Mouse (Mus musculus): Measurements from ENCODE around the gene Gsdme. TPM values are rescaled to one million over a fixed set of nuclear protein-coding genes. Genes with fewer than 3 reads are reported as not detected.

Gsdme gene
- polyA plus RNA-seq, 2 experiments: 0.70 to 9.5 TPM

- 12% methylated on average over 10 of the region's 10 CpGs for WGBS (ENCODE audit: insufficient replicate concordance)
- peaks cover 0 to 7% of the 10 kb centered on the region in 2 experiments; a peak in 2 of 4 replicates for H3K4me1 ChIP-seq (replicated peaks; ENCODE audit: control insufficient read depth in 2 of 2, insufficient read depth in 2 of 2, low read length in 1 of 2)
- no peaks in the 10 kb centered on the region for H3K9me3 ChIP-seq (ENCODE audit: control insufficient read depth, low read length)
- H3K36me3 ChIP-seq (replicated peaks; ENCODE audit: control insufficient read depth, insufficient read depth, low read depth): no peaks in the 10 kb centered on the region
- DNase-seq (ENCODE audit: low read depth in 3 of 3, low spot score in 3 of 3) (peak in 1 of 3 experiments; percentile 45), ATAC-seq (ENCODE audit: insufficient read depth) (no peak)
- H3K9ac ChIP-seq (replicated peaks): no peak overlapping the region
- no peak overlapping the region for H3K27ac ChIP-seq
- TF ChIP-seq CTCF (IDR thresholded peaks at IDR 0.05; ENCODE audit: low read depth) (no peak), EP300 (IDR thresholded peaks at IDR 0.05; ENCODE audit: low read depth) (no peak)
- no peak overlapping the region for H3K4me3 ChIP-seq (ENCODE audit: insufficient read depth in 1 of 2, low read depth in 2 of 2, low read length in 2 of 2)
- H3K27me3 ChIP-seq (ENCODE audit: control insufficient read depth, insufficient read depth, low read length): no peaks in the 10 kb centered on the region
- no peak overlapping the region for H3K4me2 ChIP-seq (ENCODE audit: low read depth)
Observed at GRCm38 (mm10) chr6:50254723-50255184, 8.9 kb downstream of the Gsdme start.

- DNase-seq (ENCODE audit: low read depth in 3 of 3, low spot score in 3 of 3) (no peak), ATAC-seq (ENCODE audit: insufficient read depth) (no peak)
- no peaks in the 10 kb centered on the region for H3K27me3 ChIP-seq (ENCODE audit: control insufficient read depth, insufficient read depth, low read length)
- no peak overlapping the region for H3K4me3 ChIP-seq (ENCODE audit: insufficient read depth in 1 of 2, low read depth in 2 of 2, low read length in 2 of 2)
- H3K9ac ChIP-seq (replicated peaks): no peak overlapping the region
- H3K4me1 ChIP-seq (replicated peaks; ENCODE audit: control insufficient read depth in 2 of 2, insufficient read depth in 2 of 2, low read length in 1 of 2): peaks cover 0 to 7% of the 10 kb centered on the region in 2 experiments; a peak in 2 of 4 replicates
- no peaks in the 10 kb centered on the region for H3K36me3 ChIP-seq (replicated peaks; ENCODE audit: control insufficient read depth, insufficient read depth, low read depth)
- no peak for TF ChIP-seq EP300 (IDR thresholded peaks at IDR 0.05; ENCODE audit: low read depth)
- no peak for TF ChIP-seq CTCF (IDR thresholded peaks at IDR 0.05; ENCODE audit: low read depth)
- no peaks in the 10 kb centered on the region for H3K9me3 ChIP-seq (ENCODE audit: control insufficient read depth, low read length)
- no peak overlapping the region for H3K4me2 ChIP-seq (ENCODE audit: low read depth)
- no peak overlapping the region for H3K27ac ChIP-seq
- 20% methylated on average over 5 of the region's 5 CpGs for WGBS (ENCODE audit: insufficient replicate concordance)
Observed at GRCm38 (mm10) chr6:50252690-50253089, 11.0 kb downstream of the Gsdme start.

DNA sequence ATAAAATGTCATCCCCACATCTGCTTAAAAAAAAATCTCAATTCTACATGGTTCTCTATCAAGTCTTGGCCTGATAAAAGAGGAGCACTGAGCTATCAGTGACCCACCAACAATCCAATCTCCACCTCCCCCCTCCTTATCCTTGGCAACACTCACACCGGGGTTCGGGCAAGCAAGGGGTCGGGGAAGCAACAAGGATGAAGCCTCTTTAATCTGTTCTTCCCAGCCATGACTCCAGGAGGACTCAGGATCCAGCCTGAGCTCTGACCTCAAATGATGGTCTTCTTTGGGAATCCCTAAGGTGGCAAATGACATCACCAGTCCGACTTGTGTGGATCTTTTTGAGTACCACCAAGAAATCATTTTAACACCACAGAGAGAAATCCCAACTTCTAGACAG lies 15.9 kb downstream of the Gsdme start:
- H3K4me1 ChIP-seq (replicated peaks; ENCODE audit: control insufficient read depth in 2 of 2, insufficient read depth in 2 of 2, low read length in 1 of 2): no peaks in the 10 kb centered on the region
- no peak for ATAC-seq (ENCODE audit: insufficient read depth)
- no peaks in the 10 kb centered on the region for H3K36me3 ChIP-seq (replicated peaks; ENCODE audit: control insufficient read depth, insufficient read depth, low read depth)
- DNase-seq (ENCODE audit: low read depth in 3 of 3, low spot score in 3 of 3): no peak
- no peak overlapping the region for H3K4me3 ChIP-seq (ENCODE audit: insufficient read depth in 1 of 2, low read depth in 2 of 2, low read length in 2 of 2)
- no peak overlapping the region for H3K4me2 ChIP-seq (ENCODE audit: low read depth)
- WGBS (ENCODE audit: insufficient replicate concordance): 33% methylated on average over 4 of the region's 4 CpGs
- H3K9me3 ChIP-seq (ENCODE audit: control insufficient read depth, low read length): no peaks in the 10 kb centered on the region
- H3K27ac ChIP-seq: no peak overlapping the region
- H3K9ac ChIP-seq (replicated peaks): no peak overlapping the region
- TF ChIP-seq EP300 (IDR thresholded peaks at IDR 0.05; ENCODE audit: low read depth) (no peak), CTCF (IDR thresholded peaks at IDR 0.05; ENCODE audit: low read depth) (no peak)
- H3K27me3 ChIP-seq (ENCODE audit: control insufficient read depth, insufficient read depth, low read length): no peaks in the 10 kb centered on the region

- Histone ChIP-seq H3K27me3 (ENCODE audit: control insufficient read depth, insufficient read depth, low read length) (no peaks in the 10 kb centered on the region), H3K36me3 (replicated peaks; ENCODE audit: control insufficient read depth, insufficient read depth, low read depth) (no peaks in the 10 kb centered on the region), H3K9me3 (ENCODE audit: control insufficient read depth, low read length) (no peaks in the 10 kb centered on the region), H3K4me2 (ENCODE audit: low read depth) (no peak overlapping the region), H3K27ac (no peak overlapping the region), H3K4me1 (replicated peaks; ENCODE audit: control insufficient read depth in 2 of 2, insufficient read depth in 2 of 2, low read length in 1 of 2) (no peaks in the 10 kb centered on the region), H3K9ac (replicated peaks) (no peak overlapping the region), H3K4me3 (ENCODE audit: insufficient read depth in 1 of 2, low read depth in 2 of 2, low read length in 2 of 2) (no peak overlapping the region)
- TF ChIP-seq EP300 (IDR thresholded peaks at IDR 0.05; ENCODE audit: low read depth) (no peak), CTCF (IDR thresholded peaks at IDR 0.05; ENCODE audit: low read depth) (no peak)
- 29% methylated on average over 2 of the region's 2 CpGs for WGBS (ENCODE audit: insufficient replicate concordance)
- no peak for ATAC-seq (ENCODE audit: insufficient read depth)
- no peak for DNase-seq (ENCODE audit: low read depth in 3 of 3, low spot score in 3 of 3)
Observed at GRCm38 (mm10) chr6:50247356-50247755, 16.3 kb downstream of the Gsdme start.

DNA sequence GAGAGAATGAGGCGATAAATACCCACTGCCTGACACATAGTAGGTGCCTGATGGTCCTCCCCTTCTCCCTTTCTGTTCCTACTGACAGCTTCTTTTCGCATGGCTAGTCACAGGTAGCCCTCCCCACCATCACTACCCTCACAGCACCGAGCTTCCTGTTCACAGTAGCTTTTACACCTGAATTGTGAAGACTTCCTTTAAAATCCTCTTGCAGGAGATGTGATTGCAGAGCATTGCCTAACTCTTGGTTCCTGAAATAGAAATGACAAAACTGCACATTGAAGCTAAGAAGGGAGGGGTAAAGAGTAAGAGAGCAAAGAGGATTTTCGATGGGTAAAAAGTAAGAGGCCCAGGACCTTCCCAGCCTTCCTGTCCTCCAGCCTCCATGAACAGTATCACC lies 18.7 kb downstream of the Gsdme start:
- H3K9ac ChIP-seq (replicated peaks): no peak overlapping the region
- no peak for TF ChIP-seq EP300 (IDR thresholded peaks at IDR 0.05; ENCODE audit: low read depth)
- TF ChIP-seq CTCF (IDR thresholded peaks at IDR 0.05; ENCODE audit: low read depth): no peak
- DNase-seq (ENCODE audit: low read depth in 3 of 3, low spot score in 3 of 3): no peak
- no peak for ATAC-seq (ENCODE audit: insufficient read depth)
- no peaks in the 10 kb centered on the region for H3K27me3 ChIP-seq (ENCODE audit: control insufficient read depth, insufficient read depth, low read length)
- no peak overlapping the region for H3K4me2 ChIP-seq (ENCODE audit: low read depth)
- H3K4me3 ChIP-seq (ENCODE audit: insufficient read depth in 1 of 2, low read depth in 2 of 2, low read length in 2 of 2): no peak overlapping the region
- no peaks in the 10 kb centered on the region for H3K36me3 ChIP-seq (replicated peaks; ENCODE audit: control insufficient read depth, insufficient read depth, low read depth)
- 36% methylated on average over 4 of the region's 4 CpGs for WGBS (ENCODE audit: insufficient replicate concordance)
- H3K27ac ChIP-seq: no peak overlapping the region
- H3K9me3 ChIP-seq (ENCODE audit: control insufficient read depth, low read length): no peaks in the 10 kb centered on the region
- H3K4me1 ChIP-seq (replicated peaks; ENCODE audit: control insufficient read depth in 2 of 2, insufficient read depth in 2 of 2, low read length in 1 of 2): peaks cover 0 to 11% of the 10 kb centered on the region in 2 experiments; a peak in 3 of 4 replicates

Data from liver, embryonic 14.5 days (tissue).